Mouse (Mus musculus): ENCODE results near the gene Socs5. TPM values are rescaled to one million over a fixed set of nuclear protein-coding genes. Genes with fewer than 3 reads are reported as not detected.

Socs5 gene
- polyA plus RNA-seq, 1 experiment, result 2.6 TPM

GRCm38 (mm10) chr17:87158597-87158996, 51.1 kb downstream of the Socs5 start:
- no peak overlapping the region for H3K4me3 ChIP-seq (replicated peaks; ENCODE audit: control insufficient read depth, low read depth, low read length)
- no peaks in the 10 kb centered on the region; the same call in 1 of the 2 replicates for H3K4me1 ChIP-seq (ENCODE audit: control insufficient read depth, insufficient read depth, low read length)
- H3K27ac ChIP-seq (ENCODE audit: control insufficient read depth, insufficient read depth, low read depth, low read length, poor library complexity), result no peak overlapping the region
- WGBS, result 43% methylated on average over 14 of the region's 14 CpGs
- no peak for TF ChIP-seq POLR2A (IDR thresholded peaks at IDR 0.05; ENCODE audit: borderline replicate concordance, control insufficient read depth, low read depth, low read length)
- TF ChIP-seq CTCF (IDR thresholded peaks at IDR 0.05; ENCODE audit: control insufficient read depth, insufficient read depth, low read length), result no peak

- H3K4me1 ChIP-seq (ENCODE audit: control insufficient read depth, insufficient read depth, low read length), result no peaks in the 10 kb centered on the region; the same call in 1 of the 2 replicates
- H3K27ac ChIP-seq (ENCODE audit: control insufficient read depth, insufficient read depth, low read depth, low read length, poor library complexity), result no peak overlapping the region
- no peak overlapping the region for H3K4me3 ChIP-seq (replicated peaks; ENCODE audit: control insufficient read depth, low read depth, low read length)
- no peak for TF ChIP-seq POLR2A (IDR thresholded peaks at IDR 0.05; ENCODE audit: borderline replicate concordance, control insufficient read depth, low read depth, low read length)
- no peak for TF ChIP-seq CTCF (IDR thresholded peaks at IDR 0.05; ENCODE audit: control insufficient read depth, insufficient read depth, low read length)
- WGBS, result 65% methylated on average over 3 of the region's 3 CpGs
These were observed 52.8 kb downstream of the Socs5 start for GRCm38 (mm10) chr17:87160270-87160669.

- TF ChIP-seq CTCF (IDR thresholded peaks at IDR 0.05; ENCODE audit: control insufficient read depth, insufficient read depth, low read length) (no peak), POLR2A (IDR thresholded peaks at IDR 0.05; ENCODE audit: borderline replicate concordance, control insufficient read depth, low read depth, low read length) (no peak)
- Histone ChIP-seq H3K27ac (ENCODE audit: control insufficient read depth, insufficient read depth, low read depth, low read length, poor library complexity) (no peak overlapping the region), H3K4me1 (ENCODE audit: control insufficient read depth, insufficient read depth, low read length) (no peaks in the 10 kb centered on the region), H3K4me3 (replicated peaks; ENCODE audit: control insufficient read depth, low read depth, low read length) (no peak overlapping the region)
- 84% methylated on average over 7 of the region's 7 CpGs for WGBS
These were observed 56.9 kb downstream of the Socs5 start for GRCm38 (mm10) chr17:87164312-87164922.

GRCm38 (mm10) chr17:87167407-87167806, 59.9 kb downstream of the Socs5 start:
- Histone ChIP-seq H3K27ac (ENCODE audit: control insufficient read depth, insufficient read depth, low read depth, low read length, poor library complexity) (no peak overlapping the region), H3K4me3 (replicated peaks; ENCODE audit: control insufficient read depth, low read depth, low read length) (no peak overlapping the region), H3K4me1 (ENCODE audit: control insufficient read depth, insufficient read depth, low read length) (no peaks in the 10 kb centered on the region)
- TF ChIP-seq CTCF (IDR thresholded peaks at IDR 0.05; ENCODE audit: control insufficient read depth, insufficient read depth, low read length) (no peak), POLR2A (IDR thresholded peaks at IDR 0.05; ENCODE audit: borderline replicate concordance, control insufficient read depth, low read depth, low read length) (no peak)
- 83% methylated on average over 5 of the region's 5 CpGs for WGBS

- no peaks in the 10 kb centered on the region for H3K4me1 ChIP-seq (ENCODE audit: control insufficient read depth, insufficient read depth, low read length)
- no peak overlapping the region for H3K27ac ChIP-seq (ENCODE audit: control insufficient read depth, insufficient read depth, low read depth, low read length, poor library complexity)
- TF ChIP-seq CTCF (IDR thresholded peaks at IDR 0.05; ENCODE audit: control insufficient read depth, insufficient read depth, low read length), result no peak
- TF ChIP-seq POLR2A (IDR thresholded peaks at IDR 0.05; ENCODE audit: borderline replicate concordance, control insufficient read depth, low read depth, low read length), result no peak
- no peak overlapping the region for H3K4me3 ChIP-seq (replicated peaks; ENCODE audit: control insufficient read depth, low read depth, low read length)
- 83% methylated on average over 3 of the region's 3 CpGs for WGBS
These were observed 61.6 kb downstream of the Socs5 start for GRCm38 (mm10) chr17:87169076-87169475.

- Histone ChIP-seq H3K4me1 (ENCODE audit: control insufficient read depth, insufficient read depth, low read length) (no peaks in the 10 kb centered on the region), H3K4me3 (replicated peaks; ENCODE audit: control insufficient read depth, low read depth, low read length) (no peak overlapping the region), H3K27ac (ENCODE audit: control insufficient read depth, insufficient read depth, low read depth, low read length, poor library complexity) (no peak overlapping the region)
- TF ChIP-seq CTCF (IDR thresholded peaks at IDR 0.05; ENCODE audit: control insufficient read depth, insufficient read depth, low read length) (no peak), POLR2A (IDR thresholded peaks at IDR 0.05; ENCODE audit: borderline replicate concordance, control insufficient read depth, low read depth, low read length) (no peak)
- WGBS, result 7% methylated on average over 5 of the region's 5 CpGs
These were observed 62.9 kb downstream of the Socs5 start for GRCm38 (mm10) chr17:87170364-87170763.

- no peak for TF ChIP-seq POLR2A (IDR thresholded peaks at IDR 0.05; ENCODE audit: borderline replicate concordance, control insufficient read depth, low read depth, low read length)
- no peak for TF ChIP-seq CTCF (IDR thresholded peaks at IDR 0.05; ENCODE audit: control insufficient read depth, insufficient read depth, low read length)
- no peak overlapping the region for H3K27ac ChIP-seq (ENCODE audit: control insufficient read depth, insufficient read depth, low read depth, low read length, poor library complexity)
- no peaks in the 10 kb centered on the region for H3K4me1 ChIP-seq (ENCODE audit: control insufficient read depth, insufficient read depth, low read length)
- WGBS, result 71% methylated on average over 3 of the region's 3 CpGs
- H3K4me3 ChIP-seq (replicated peaks; ENCODE audit: control insufficient read depth, low read depth, low read length), result no peak overlapping the region
These were observed 64.6 kb downstream of the Socs5 start for GRCm38 (mm10) chr17:87172031-87172430.

GRCm38 (mm10) chr17:87173966-87174365, 66.5 kb downstream of the Socs5 start:
- TF ChIP-seq CTCF (IDR thresholded peaks at IDR 0.05; ENCODE audit: control insufficient read depth, insufficient read depth, low read length) (no peak), POLR2A (IDR thresholded peaks at IDR 0.05; ENCODE audit: borderline replicate concordance, control insufficient read depth, low read depth, low read length) (no peak)
- Histone ChIP-seq H3K4me3 (replicated peaks; ENCODE audit: control insufficient read depth, low read depth, low read length) (no peak overlapping the region), H3K4me1 (ENCODE audit: control insufficient read depth, insufficient read depth, low read length) (no peaks in the 10 kb centered on the region), H3K27ac (ENCODE audit: control insufficient read depth, insufficient read depth, low read depth, low read length, poor library complexity) (no peak overlapping the region)
- 78% methylated on average over 2 of the region's 2 CpGs for WGBS

All from bone marrow, adult 2 months (tissue).